Mouse (Mus musculus) intestine, embryonic 15.5 days (tissue): ENCODE results near the gene Mapkapk3. TPM values are rescaled to one million over a fixed set of nuclear protein-coding genes. Genes with fewer than 3 reads are reported as not detected.

Experiments used
- ATAC-seq: fragments of 200-750 bp; cut with Nextera tagmentation; 2 replicates; pipeline ENCODE4 v1.8.0; 2017; ENCODE audit warnings: moderate TSS enrichment, moderate library complexity
- H3K27ac ChIP-seq: fragments of 300-500 bp; sonication (generic); 2 replicates; pipeline ENCODE4 v1.5.1; 2015; ENCODE audit warnings: mild to moderate bottlenecking, inconsistent platforms
- H3K27me3 ChIP-seq: fragments of 300-500 bp; sonication (generic); replicated peaks from 2 replicates; pipeline ENCODE4 v1.6.1; 2015; ENCODE audit warnings: inconsistent platforms
- H3K36me3 ChIP-seq: fragments of 300-500 bp; sonication (generic); 2 replicates; pipeline ENCODE4 v1.6.1; 2015; ENCODE audit warnings: inconsistent platforms
- H3K4me1 ChIP-seq: fragments of 300-500 bp; sonication (generic); replicated peaks from 2 replicates; pipeline ENCODE4 v1.6.1; 2015; ENCODE audit warnings: inconsistent platforms
- H3K4me2 ChIP-seq: fragments of 300-500 bp; sonication (generic); replicated peaks from 2 replicates; pipeline ENCODE4 v1.6.1; 2015; ENCODE audit warnings: mild to moderate bottlenecking, inconsistent platforms
- H3K4me3 ChIP-seq: fragments of 300-500 bp; sonication (generic); replicated peaks from 2 replicates; pipeline ENCODE4 v1.5.1; 2015; ENCODE audit warnings: inconsistent platforms
- H3K9ac ChIP-seq: fragments of 300-500 bp; sonication (generic); 2 replicates; pipeline ENCODE4 v1.6.1; 2015; ENCODE audit warnings: inconsistent platforms
- H3K9me3 ChIP-seq: fragments of 300-500 bp; sonication (generic); 2 replicates; pipeline ENCODE4 v1.6.1; 2016; ENCODE audit warnings: inconsistent platforms
- WGBS: fragments of 180-500 bp; shearing (Covaris S2); methylation state at CpG from one replicate; pipeline ENCODE4 v1.1.7; 2015; 5-methylcytosine and 5-hydroxymethylcytosine counted together
- polyA plus RNA-seq: library from polyadenylated mRNA; unstranded; fragments of >200 nt; fragmentation: Nextera tagmentation; extraction: Ambion mirVana; gene quantifications from 2 replicates; pipeline ENCODE4 v1.2.1, GENCODE M21; 2015

Mapkapk3 gene
- polyA plus RNA-seq, 1 experiment from 2014 or later, result 34.8 TPM

- no peaks in the 10 kb centered on the region for H3K9me3 ChIP-seq
- H3K4me3 ChIP-seq, result no peak overlapping the region
- 47% methylated on average over 13 of the region's 13 CpGs for WGBS
- H3K27ac ChIP-seq, result peak overlapping the region; percentile 84
- peak overlapping the region; percentile 33; the same call in 1 of the 2 replicates for H3K9ac ChIP-seq
- H3K27me3 ChIP-seq, result no peaks in the 10 kb centered on the region
- H3K4me1 ChIP-seq, result peaks cover 32% of the 10 kb centered on the region
- peak; percentile 63 for ATAC-seq
- peak overlapping the region; percentile 26 for H3K4me2 ChIP-seq
- H3K36me3 ChIP-seq, result peaks cover 2% of the 10 kb centered on the region; the same call in 1 of the 2 replicates
These were observed 16.2 kb upstream of the Mapkapk3 start for GRCm38 (mm10) chr9:107305601-107306542.

DNA sequence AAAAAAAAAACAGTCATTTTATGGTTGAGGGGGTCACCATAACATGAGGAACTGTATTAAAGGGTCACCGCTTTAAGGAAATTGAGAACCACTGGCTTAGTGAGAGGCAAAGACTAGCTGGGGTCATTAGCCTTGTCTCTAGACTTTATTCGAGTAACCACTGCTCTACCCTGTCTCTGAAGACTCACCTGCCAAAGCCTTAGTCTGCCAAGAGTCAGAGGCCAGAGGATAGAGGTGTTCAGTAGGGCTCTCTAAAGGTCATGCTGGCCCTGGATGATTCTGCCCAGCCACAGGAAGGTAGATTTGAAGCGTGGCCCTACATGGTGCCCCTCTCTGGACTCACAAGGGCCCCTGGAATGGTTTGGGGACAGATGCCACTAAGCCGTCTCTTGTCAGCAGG, 15.3 kb upstream of the Mapkapk3 start:
- no peaks in the 10 kb centered on the region for H3K9me3 ChIP-seq
- peaks cover 32% of the 10 kb centered on the region for H3K4me1 ChIP-seq
- no peaks in the 10 kb centered on the region for H3K27me3 ChIP-seq
- peak overlapping the region; percentile 33; the same call in 1 of the 2 replicates for H3K9ac ChIP-seq
- WGBS, result 77% methylated on average over 4 of the region's 4 CpGs
- H3K27ac ChIP-seq, result peak overlapping the region; percentile 66
- peaks cover 9% of the 10 kb centered on the region; the same call in 1 of the 2 replicates for H3K36me3 ChIP-seq
- H3K4me3 ChIP-seq, result no peak overlapping the region
- ATAC-seq, result no peak
- peak overlapping the region; percentile 26; the same call in 1 of the 2 replicates for H3K4me2 ChIP-seq

- no peaks in the 10 kb centered on the region for H3K27me3 ChIP-seq
- H3K27ac ChIP-seq, result no peak overlapping the region
- no peak overlapping the region for H3K4me2 ChIP-seq
- no peak overlapping the region for H3K4me3 ChIP-seq
- no peaks in the 10 kb centered on the region for H3K9me3 ChIP-seq
- H3K36me3 ChIP-seq, result peaks cover 9% of the 10 kb centered on the region; the same call in 1 of the 2 replicates
- no peak overlapping the region for H3K9ac ChIP-seq
- 80% methylated on average over 3 of the region's 3 CpGs for WGBS
- peaks cover 35% of the 10 kb centered on the region for H3K4me1 ChIP-seq
- no peak for ATAC-seq
These were observed 14.7 kb upstream of the Mapkapk3 start for GRCm38 (mm10) chr9:107304383-107304782.

GRCm38 (mm10) chr9:107303900-107304299, 14.2 kb upstream of the Mapkapk3 start:
- no peak overlapping the region for H3K4me3 ChIP-seq
- peaks cover 9% of the 10 kb centered on the region; the same call in 1 of the 2 replicates for H3K36me3 ChIP-seq
- ATAC-seq, result no peak
- peaks cover 38% of the 10 kb centered on the region for H3K4me1 ChIP-seq
- H3K9me3 ChIP-seq, result no peaks in the 10 kb centered on the region
- H3K9ac ChIP-seq, result no peak overlapping the region
- no peak overlapping the region for H3K27ac ChIP-seq
- WGBS, result 80% methylated on average over 5 of the region's 5 CpGs
- H3K27me3 ChIP-seq, result no peaks in the 10 kb centered on the region
- no peak overlapping the region for H3K4me2 ChIP-seq

DNA sequence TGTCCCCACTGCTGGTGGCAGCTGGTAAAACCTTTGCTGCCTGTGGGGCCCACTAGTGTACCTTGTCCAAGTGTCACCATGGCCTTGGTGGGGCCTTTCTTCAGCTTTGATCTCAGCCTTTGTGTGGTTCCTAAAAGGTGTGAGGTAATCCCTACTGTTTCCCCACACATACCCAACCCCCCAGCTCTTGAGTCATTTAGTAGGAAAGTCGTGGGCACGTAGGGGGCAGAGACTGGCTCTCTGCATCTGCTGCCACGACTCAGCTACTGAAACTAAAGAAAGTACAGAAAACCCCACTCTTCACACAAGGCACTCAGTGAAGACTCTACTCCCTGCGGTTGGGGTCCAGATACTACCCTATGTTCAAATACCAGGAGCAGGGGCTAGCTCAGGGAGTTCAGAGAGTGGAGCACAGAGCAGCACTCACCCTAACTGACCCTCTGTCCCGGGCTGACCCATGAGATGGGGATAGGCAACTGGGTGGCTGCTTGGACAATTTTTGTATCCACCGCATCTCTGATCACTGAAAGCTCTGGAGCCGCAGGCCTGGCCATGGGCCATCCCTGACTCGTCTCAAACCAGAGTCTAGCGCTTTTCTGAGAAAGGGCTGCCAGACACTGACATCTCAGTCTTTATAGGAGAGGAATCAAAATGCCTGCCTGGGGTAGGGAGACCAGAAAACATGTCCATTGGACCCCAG, 13.6 kb upstream of the Mapkapk3 start:
- H3K27ac ChIP-seq, result no peak overlapping the region
- peaks cover 38% of the 10 kb centered on the region for H3K4me1 ChIP-seq
- ATAC-seq, result no peak

DNA sequence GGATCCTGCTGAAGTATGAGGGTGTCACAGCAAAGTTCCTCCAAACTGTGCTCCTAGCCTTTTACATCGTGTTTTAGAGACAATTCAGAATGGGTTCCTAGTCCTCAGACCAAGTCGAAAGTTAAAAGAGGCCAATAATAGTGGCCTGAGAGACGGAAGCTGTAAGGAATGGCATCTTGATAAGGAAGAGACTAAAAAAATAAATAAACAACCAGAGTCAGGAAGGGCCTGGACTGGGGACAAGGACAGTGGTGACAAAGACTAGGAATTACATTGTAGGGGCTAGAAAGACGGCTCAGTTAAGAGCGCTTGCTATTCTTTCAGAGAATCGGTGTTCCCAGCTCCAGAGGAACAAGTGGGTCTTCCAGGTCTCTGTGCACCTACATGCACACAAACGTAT, 12.9 kb upstream of the Mapkapk3 start:
- Histone ChIP-seq H3K4me2 (no peak overlapping the region), H3K9me3 (no peaks in the 10 kb centered on the region), H3K4me1 (peaks cover 37% of the 10 kb centered on the region), H3K9ac (no peak overlapping the region), H3K27me3 (no peaks in the 10 kb centered on the region), H3K4me3 (no peak overlapping the region), H3K27ac (no peak overlapping the region), H3K36me3 (peaks cover 9% of the 10 kb centered on the region; the same call in 1 of the 2 replicates)
- no peak for ATAC-seq
- 60% methylated on average over 7 of the region's 7 CpGs for WGBS

More for the DNA sequence above, 13.6 kb upstream of the Mapkapk3 start:
- Histone ChIP-seq H3K36me3 (peaks cover 9% of the 10 kb centered on the region; the same call in 1 of the 2 replicates), H3K4me3 (no peak overlapping the region), H3K9ac (no peak overlapping the region), H3K4me2 (no peak overlapping the region), H3K27me3 (no peaks in the 10 kb centered on the region), H3K9me3 (no peaks in the 10 kb centered on the region)
- WGBS, result 77% methylated on average over 9 of the region's 9 CpGs

GRCm38 (mm10) chr9:107301554-107302331, 12.1 kb upstream of the Mapkapk3 start:
- Histone ChIP-seq H3K27ac (no peak overlapping the region), H3K4me2 (no peak overlapping the region), H3K9ac (no peak overlapping the region), H3K4me1 (peaks cover 29% of the 10 kb centered on the region), H3K36me3 (peaks cover 9% of the 10 kb centered on the region; the same call in 1 of the 2 replicates), H3K27me3 (no peaks in the 10 kb centered on the region), H3K9me3 (no peaks in the 10 kb centered on the region), H3K4me3 (no peak overlapping the region)
- ATAC-seq, result no peak
- WGBS, result 84% methylated on average over 17 of the region's 17 CpGs

DNA sequence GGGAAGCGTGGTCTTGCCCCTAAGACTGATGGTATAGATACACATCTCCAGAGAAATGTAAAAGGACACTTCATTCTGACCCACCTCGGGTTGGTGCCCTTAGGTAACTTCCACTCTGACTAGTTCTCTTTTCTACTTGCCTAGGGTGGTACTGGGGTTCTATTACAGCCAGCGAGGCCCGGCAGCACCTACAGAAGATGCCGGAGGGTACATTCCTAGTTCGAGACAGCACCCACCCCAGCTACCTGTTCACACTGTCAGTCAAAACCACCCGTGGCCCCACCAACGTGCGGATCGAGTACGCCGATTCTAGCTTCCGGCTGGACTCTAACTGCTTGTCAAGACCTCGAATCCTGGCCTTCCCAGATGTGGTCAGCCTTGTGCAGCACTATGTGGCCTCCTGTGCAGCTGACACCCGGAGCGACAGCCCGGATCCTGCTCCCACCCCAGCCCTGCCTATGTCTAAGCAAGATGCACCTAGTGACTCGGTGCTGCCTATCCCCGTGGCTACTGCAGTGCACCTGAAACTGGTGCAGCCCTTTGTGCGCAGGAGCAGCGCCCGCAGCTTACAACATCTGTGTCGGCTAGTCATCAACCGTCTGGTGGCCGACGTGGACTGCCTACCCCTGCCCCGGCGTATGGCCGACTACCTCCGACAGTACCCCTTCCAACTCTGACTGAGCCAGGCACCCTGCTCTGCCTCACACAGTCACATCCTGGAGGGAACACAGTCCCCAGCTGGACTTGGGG, 10.7 kb upstream of the Mapkapk3 start:
- no peak for ATAC-seq
- WGBS, result 94% methylated on average over 30 of the region's 30 CpGs
- 0 out of 2 replicates have a peak overlapping the region, but pooled peaks have one; percentile 76 for H3K4me2 ChIP-seq

GRCm38 (mm10) chr9:107299783-107300182, 10.1 kb upstream of the Mapkapk3 start:
- 90% methylated on average over 7 of the region's 7 CpGs for WGBS
- Histone ChIP-seq H3K4me1 (peaks cover 26% of the 10 kb centered on the region), H3K36me3 (peaks cover 9% of the 10 kb centered on the region; the same call in 1 of the 2 replicates), H3K27ac (no peak overlapping the region), H3K4me3 (no peak overlapping the region), H3K9ac (no peak overlapping the region), H3K9me3 (no peaks in the 10 kb centered on the region), H3K4me2 (peak overlapping the region; percentile 76; the same call in 1 of the 2 replicates), H3K27me3 (no peaks in the 10 kb centered on the region)
- no peak for ATAC-seq

More for the DNA sequence above, 10.7 kb upstream of the Mapkapk3 start:
- Histone ChIP-seq H3K27ac (no peak overlapping the region), H3K4me1 (peaks cover 29% of the 10 kb centered on the region), H3K36me3 (peaks cover 9% of the 10 kb centered on the region; the same call in 1 of the 2 replicates), H3K9me3 (no peaks in the 10 kb centered on the region), H3K4me3 (no peak overlapping the region), H3K9ac (no peak overlapping the region; the same call in 1 of the 2 replicates), H3K27me3 (no peaks in the 10 kb centered on the region)

DNA sequence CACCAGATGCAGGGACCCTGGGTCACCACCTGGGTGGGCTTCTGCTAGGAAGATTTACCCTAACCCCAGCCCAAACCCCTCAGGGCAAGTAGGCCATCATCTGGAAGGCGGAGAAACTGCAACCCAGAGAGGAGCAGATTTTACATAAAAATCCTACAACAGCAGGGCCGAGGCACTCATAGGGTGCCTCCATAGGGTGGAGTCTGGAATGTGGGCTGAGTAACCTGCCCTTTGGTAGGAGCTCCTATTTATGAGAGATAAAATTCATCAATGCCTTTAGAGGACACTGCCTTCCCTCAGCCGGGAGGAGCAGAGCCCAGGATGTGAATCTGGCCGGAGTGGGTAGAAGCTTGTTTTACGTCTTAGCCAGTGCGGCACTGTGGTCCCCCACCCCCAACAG, 9.2 kb upstream of the Mapkapk3 start:
- no peaks in the 10 kb centered on the region for H3K27me3 ChIP-seq
- H3K36me3 ChIP-seq, result peaks cover 9% of the 10 kb centered on the region; the same call in 1 of the 2 replicates
- peak overlapping the region; percentile 62 for H3K4me3 ChIP-seq
- H3K4me1 ChIP-seq, result peaks cover 24% of the 10 kb centered on the region
- H3K27ac ChIP-seq, result peak overlapping the region; percentile 18; the same call in 1 of the 2 replicates
- no peaks in the 10 kb centered on the region for H3K9me3 ChIP-seq
- WGBS, result 57% methylated on average over 6 of the region's 6 CpGs
- peak overlapping the region; percentile 30; the same call in 1 of the 2 replicates for H3K9ac ChIP-seq
- H3K4me2 ChIP-seq, result peak overlapping the region; percentile 76
- 0 out of 2 replicates have a peak, but pooled peaks have one; percentile 11 for ATAC-seq
